Mouse (Mus musculus): ENCODE data around the gene Btnl4.
"Not testable (repeated sequence)": the region's sequence is repeated elsewhere in the genome, so short reads cannot be mapped to it uniquely, and the experiment has no call there.

Gene Btnl4

DNA sequence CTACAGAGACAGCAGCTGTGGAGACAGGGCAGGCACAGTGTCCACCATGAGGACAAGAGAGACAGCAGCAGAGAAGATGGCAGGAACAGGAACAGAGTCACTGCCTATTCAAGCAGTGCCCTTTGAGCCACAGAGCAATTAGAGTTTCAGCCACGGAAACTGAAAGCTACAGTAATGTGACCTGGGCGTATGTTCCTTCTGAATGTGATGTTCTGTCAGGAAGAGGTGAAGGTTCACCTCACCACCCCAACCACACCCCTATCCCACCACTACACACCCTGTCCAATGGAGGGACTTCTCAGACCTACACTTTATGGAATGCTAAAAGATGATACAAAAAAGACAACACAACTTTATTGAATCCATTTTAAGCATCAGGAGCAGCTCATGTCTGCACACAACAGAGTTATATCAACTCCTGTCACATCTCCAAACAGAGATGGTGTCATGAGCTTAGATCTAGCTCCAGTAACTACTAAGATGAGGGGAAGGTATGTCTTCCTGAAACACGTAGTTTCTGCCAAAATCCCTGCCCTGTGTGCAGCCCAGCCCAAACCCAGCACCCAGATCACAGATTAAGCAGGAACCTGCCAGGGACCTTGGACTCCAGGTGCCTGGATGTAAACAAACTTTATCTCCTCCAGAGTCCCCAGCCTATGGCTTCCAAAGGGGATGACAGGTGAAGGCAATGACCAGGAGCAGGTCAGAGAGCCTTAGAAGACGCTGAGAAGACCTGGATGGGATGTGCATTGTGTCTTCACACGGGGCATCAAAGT, at the start of gene Btnl4:
Gene Btnl4, minus strand, starts transcription at position 81 of the 776 bp plus-strand sequence.
- DNase-seq (ENCODE audit: low read depth), result not testable (repeated sequence)

DNA sequence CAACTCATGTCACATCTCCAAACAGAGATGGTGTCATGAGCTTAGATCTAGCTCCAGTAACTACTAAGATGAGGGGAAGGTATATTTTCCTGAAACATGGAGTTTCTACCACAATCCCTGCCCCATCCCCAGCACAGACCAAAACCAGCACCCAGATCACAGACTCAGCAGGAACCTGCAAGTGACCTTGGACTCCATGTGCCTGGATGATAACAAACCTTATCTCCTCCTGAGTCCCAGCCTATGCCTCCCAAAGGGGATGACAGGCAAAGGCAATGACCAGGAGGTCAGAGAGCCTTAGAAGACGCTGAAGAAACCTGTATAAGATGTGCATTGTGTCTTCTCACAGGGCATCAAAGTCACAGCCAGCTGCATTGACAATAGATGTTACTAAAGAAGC, 41.9 kb upstream of the Btnl4 start:
- no peak for DNase-seq (ENCODE audit: low read depth)

DNA sequence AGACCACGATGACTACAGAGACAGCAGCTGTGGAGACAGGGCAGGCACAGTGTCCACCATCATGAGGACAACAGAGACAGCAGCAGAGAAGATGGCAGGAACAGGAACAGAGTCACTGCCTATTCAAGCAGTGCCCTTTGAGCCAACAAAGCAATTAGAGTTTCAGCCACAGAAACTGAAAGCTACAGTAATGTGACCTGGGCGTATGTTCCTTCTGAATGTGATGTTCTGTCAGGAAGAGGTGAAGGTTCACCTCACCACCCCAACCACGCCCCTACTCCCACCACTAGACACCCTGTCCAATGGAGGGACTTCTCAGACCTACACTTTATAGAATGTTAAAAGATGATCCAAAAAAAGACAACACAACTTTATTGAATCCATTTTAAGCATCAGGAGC, 41.5 kb upstream of the Btnl4 start:
- DNase-seq (ENCODE audit: low read depth), result not testable (repeated sequence)

- no peak for DNase-seq (ENCODE audit: low read depth)
These were observed 40.7 kb upstream of the Btnl4 start for GRCm38 (mm10) chr17:34517795-34518194.

DNA sequence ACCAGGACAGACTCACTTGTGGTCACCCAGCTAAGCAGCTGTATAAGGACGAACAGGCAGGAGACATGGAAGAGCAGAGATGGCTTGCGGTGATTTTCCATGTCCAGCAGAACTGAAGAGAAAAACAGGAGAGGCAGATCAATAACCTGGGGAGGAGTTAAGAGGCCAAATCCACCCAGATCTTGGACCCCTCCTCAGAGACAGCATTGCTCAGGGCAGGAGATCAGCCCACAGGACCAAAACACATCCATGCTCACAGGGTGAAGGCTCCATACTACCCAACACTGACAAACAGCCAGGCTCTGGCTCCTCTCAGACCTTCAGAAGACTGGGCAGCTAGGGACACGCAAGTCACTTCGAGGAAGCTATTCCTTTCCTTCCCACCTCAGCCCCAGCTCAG, 40.1 kb upstream of the Btnl4 start, which contains the start of gene Btnl6:
Gene Btnl6, minus strand, starts transcription at position 101 of the 400 bp plus-strand sequence.
- no peak for DNase-seq (ENCODE audit: low read depth)

DNA sequence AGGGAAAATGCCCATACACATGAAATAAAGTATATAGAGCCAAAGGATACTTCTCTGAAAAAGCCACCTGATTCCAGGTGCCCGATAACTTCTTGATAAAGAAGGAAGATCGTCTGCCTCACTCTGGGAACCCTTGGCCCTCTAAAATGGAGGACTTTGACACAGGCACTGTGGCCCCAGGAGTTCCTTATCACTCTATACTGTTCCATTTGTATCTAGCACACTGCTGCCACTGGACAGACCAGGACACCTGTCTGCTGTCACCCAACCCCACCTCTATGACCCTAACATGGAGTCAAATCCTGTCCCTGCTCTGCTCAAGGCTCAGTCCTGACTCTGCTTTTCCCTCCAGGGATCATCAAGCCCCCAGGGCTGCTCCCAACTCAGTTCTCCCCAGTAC, 39.4 kb upstream of the Btnl4 start:
- no peak for DNase-seq (ENCODE audit: low read depth)

- not testable (repeated sequence) for DNase-seq (ENCODE audit: low read depth)
These were observed 34.6 kb upstream of the Btnl4 start for GRCm38 (mm10) chr17:34511723-34512122.

DNA sequence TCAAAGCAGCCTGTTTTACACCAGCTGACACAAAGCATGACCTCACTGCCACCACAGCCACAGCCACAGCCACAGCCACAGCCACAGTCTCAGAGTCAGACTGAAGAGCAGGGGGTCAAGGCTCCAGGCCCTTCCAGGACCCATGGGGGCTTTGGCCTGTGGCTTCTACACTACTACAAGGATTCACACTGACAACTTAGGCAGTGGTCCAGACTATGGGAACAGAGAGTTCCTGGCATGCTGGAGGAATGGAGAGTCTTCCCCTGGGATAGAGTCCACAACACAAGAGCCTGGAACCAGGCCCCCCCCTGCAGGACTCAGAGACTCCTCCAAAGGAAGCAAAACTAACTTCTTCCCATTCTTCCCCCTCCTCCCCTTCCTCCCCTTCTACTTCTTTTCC, 30.5 kb upstream of the Btnl4 start:
- DNase-seq (ENCODE audit: low read depth), result no peak

DNA sequence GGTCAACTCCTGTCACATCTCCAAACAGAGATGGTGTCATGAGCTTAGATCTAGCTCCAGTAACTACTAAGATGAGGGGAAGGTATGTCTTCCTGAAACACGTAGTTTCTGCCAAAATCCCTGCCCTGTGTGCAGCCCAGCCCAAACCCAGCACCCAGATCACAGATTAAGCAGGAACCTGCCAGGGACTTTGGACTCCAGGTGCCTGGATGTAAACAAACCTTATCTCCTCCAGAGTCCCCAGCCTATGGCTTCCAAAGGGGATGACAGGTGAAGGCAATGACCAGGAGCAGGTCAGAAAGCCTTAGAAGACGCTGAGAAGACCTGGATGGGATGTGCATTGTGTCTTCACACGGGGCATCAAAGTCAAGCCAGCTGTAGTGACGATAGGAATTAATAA, 20.6 kb upstream of the Btnl4 start:
- DNase-seq (ENCODE audit: low read depth), result not testable (repeated sequence)

DNA sequence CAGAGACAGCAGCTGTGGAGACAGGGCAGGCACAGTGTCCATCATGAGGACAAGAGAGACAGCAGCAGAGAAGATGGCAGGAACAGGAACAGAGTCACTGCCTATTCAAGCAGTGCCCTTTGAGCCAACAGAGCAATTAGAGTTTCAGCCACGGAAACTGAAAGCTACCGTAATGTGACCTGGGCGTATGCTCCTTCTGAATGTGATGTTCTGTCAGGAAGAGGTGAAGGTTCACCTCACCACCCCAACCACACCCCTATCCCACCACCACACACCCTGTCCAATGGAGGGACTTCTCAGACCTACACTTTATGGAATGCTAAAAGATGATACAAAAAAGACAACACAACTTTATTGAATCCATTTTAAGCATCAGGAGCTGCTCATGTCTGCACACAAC, 20.2 kb upstream of the Btnl4 start:
- DNase-seq (ENCODE audit: low read depth), result not testable (repeated sequence)

DNA sequence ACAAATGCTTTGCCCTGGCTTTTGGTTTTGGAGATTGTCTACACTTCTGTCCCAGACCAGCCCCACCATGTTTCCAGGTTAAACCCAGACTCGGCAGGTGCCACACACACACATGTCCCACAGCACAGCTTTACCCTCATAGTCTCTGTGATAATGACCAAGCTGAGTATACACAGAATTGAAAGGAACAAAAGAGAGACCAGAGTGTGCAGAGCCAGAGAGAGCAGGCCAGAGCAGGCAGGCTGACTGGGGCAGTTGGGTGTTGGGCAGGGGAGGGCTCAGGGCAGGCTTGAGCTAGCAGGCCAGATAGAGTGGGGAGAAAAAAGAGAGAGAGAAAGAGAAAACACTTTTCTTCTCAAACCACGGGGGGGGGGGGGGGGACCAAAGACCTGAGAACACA, 19.4 kb upstream of the Btnl4 start:
- DNase-seq (ENCODE audit: low read depth), result no peak

GRCm38 (mm10) chr17:34495156-34495555, 18.0 kb upstream of the Btnl4 start:
- not testable (repeated sequence) for DNase-seq (ENCODE audit: low read depth)

DNA sequence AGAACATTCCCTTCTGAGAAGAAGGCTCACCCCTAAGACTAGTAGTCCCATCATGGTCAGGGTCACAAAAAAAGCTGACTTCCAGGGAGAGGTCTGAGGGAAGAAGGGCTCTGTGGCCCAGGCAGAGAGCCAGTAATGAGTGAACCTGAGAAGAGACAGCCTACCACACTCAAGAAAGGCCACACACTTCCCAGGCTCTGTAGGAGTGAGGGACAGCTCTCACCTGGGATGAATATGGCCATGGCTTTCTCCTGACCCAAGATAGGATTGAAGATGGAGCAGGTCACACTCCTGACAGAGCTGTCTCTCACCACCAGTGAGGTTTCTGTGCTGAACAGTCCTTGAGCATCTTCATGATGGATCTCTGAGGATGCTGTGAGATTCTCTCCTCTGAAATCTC, 15.7 kb upstream of the Btnl4 start:
- no peak for DNase-seq (ENCODE audit: low read depth)

DNA sequence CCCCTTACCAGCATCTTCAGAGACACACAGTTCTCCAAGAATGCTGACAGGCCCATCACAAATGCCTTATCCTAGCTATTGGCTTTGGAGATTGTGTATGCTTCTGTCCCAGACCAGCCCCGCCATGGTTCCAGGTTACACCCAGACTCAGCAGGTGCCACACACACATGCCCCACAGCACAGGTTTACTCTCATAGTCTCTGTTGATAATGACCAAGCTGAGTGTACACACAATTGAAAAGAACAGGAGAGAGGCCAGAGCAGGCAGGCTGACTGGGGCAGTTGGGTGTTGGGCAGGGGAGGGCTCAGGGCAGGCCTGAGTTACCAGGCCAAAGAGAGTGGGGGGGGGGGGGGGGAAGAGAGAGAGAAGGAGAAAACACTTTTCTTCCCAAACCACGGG, 691 bp downstream of the Btnl4 start:
- no peak for DNase-seq (ENCODE audit: low read depth)

DNA sequence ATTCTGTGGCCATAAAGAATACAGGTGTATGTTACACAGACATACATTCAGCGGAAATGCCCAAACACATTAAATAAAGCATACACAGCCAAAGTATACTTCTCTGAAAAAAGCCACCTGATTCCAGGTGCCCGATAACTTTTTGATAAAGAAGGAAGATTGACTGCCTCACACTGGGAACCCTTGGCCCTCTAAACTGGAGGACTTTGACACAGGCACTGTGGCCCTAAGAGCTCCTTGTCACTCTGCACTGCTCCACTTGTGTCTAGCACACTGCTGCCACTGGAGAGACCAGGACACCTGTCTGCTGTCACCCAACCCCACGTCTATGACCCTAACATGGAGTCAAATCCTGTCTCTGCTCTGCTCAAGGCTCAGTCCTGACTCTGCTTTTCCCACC, 2.1 kb downstream of the Btnl4 start:
- DNase-seq (ENCODE audit: low read depth), result no peak

- no peak for DNase-seq (ENCODE audit: low read depth)
These were observed 6.6 kb downstream of the Btnl4 start for GRCm38 (mm10) chr17:34470491-34470890.

DNA sequence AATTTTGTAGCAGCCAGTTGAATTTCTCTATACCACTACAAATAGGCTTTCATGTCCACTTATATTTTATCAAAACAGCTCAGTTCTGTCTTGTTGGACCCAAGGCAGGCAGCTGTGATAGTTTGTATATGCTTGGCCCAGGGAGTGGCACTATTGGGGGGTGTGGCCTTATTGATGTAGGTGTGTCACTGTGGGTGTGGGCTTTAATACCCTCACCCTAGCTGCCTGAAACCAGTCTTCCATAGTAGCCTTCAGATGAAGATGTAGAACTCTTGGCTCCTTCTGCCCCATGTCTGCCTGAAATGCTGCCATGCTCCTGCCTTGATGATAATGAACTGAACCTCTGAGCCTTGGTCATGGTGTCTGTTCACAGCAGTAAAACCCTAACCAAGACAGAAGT, 11.2 kb downstream of the Btnl4 start:
- not testable (repeated sequence) for DNase-seq (ENCODE audit: low read depth)

DNA sequence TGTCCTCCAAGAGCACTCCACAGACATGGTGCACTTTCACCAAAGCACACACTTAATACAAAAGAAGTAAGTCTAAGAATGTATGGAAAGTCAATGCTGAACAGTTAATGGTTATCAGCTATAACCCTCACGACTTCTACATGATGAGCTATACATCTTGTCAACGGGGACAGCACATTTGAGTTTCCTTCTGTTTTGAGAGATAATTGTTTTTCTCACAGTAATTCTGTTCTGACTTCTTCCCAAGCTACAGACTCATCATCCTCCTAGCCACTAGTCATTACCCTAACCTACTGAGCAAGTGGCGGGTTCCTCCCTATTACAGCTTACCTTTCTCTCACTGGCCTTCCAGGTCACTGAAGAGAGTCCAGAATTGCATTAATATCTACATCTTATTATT, 17.9 kb downstream of the Btnl4 start:
- DNase-seq (ENCODE audit: low read depth), result no peak

GRCm38 (mm10) chr17:34457668-34458067, 19.4 kb downstream of the Btnl4 start:
- DNase-seq (ENCODE audit: low read depth), result no peak

GRCm38 (mm10) chr17:34448473-34449041, 28.6 kb downstream of the Btnl4 start:
- DNase-seq (ENCODE audit: low read depth), result no peak

- DNase-seq (ENCODE audit: low read depth), result no peak
These were observed 35.1 kb downstream of the Btnl4 start for GRCm38 (mm10) chr17:34441990-34442389.

- no peak for DNase-seq (ENCODE audit: low read depth)
These were observed 37.3 kb downstream of the Btnl4 start for GRCm38 (mm10) chr17:34439795-34440194.

GRCm38 (mm10) chr17:34438588-34438987, 38.5 kb downstream of the Btnl4 start:
- DNase-seq (ENCODE audit: low read depth), result no peak

DNA sequence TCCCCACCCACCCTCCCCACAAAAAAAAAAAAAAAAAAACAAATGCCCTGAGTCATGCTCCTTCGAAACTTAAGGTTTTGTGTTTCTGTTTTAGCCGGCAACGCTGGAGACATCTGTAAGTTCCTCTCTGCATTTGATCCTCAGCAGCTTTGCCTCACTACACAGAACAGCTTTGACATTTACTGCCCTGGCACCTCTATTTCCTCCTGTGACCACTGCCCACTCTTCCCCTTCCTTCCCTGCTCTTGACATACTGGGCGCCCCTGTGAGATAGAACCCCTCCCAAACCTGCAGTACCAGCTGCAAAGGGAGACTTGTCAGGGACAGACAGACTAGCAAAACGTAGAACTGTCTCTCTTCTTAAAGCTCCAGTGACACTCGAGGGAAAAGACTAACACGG, 39.5 kb downstream of the Btnl4 start:
- no peak for DNase-seq (ENCODE audit: low read depth)
